Mouse (Mus musculus): Measurements from ENCODE around the gene 4930407I10Rik. TPM values are rescaled to one million over a fixed set of nuclear protein-coding genes. Genes with fewer than 3 reads are reported as not detected.

4930407I10Rik gene
- polyA plus RNA-seq, 1 experiment = not detected

- DNase-seq = peak; percentile 67 to 74
- peak; percentile 78 for TF ChIP-seq CTCF (IDR thresholded peaks at IDR 0.05; ENCODE audit: borderline replicate concordance, insufficient read depth, low read depth, low read length)
- TF ChIP-seq POLR2A (IDR thresholded peaks at IDR 0.05; ENCODE audit: borderline replicate concordance, insufficient read depth, low read length) = no peak
- WGBS = 10% methylated on average over 7 of the region's 7 CpGs
- no peak overlapping the region for H3K27ac ChIP-seq (ENCODE audit: insufficient read depth, low read length)
- peaks cover 3% of the 10 kb centered on the region; the same call in 1 of the 2 replicates for H3K27me3 ChIP-seq (ENCODE audit: control insufficient read depth, insufficient read depth, low read length)
- no peaks in the 10 kb centered on the region for H3K4me1 ChIP-seq (ENCODE audit: control insufficient read depth, insufficient read depth, low read length)
- no peak overlapping the region for H3K4me3 ChIP-seq (replicated peaks; ENCODE audit: insufficient read depth, low read depth, low read length)
Measured at GRCm38 (mm10) chr15:82065511-82065910, 6.6 kb downstream of the 4930407I10Rik start.

DNA sequence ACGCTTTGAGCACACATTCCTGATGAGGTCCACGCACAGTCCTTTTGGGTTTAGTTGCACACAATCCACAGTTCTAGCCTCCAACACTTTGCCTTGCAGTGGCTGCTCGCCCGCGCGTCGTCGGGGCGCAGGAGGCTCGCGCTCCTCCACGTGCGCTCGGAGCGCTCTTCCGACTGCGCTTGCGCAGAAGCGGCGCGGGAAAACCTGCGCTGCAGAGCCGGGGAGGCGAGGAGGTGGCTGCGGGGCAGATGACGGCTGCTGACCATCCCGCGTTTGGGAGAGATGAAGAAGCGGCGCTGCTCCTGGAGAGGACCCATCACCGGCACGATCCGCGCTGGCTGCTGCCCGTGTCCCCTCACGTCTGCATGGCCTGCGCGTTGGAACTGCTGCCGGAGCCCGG lies 10.9 kb downstream of the 4930407I10Rik start, which contains the start of gene Mei1:
Gene Mei1 (plus strand): TSS at position 99 of the 400 bp plus-strand sequence.
- no peak for TF ChIP-seq POLR2A (IDR thresholded peaks at IDR 0.05; ENCODE audit: borderline replicate concordance, insufficient read depth, low read length)
- no peak for TF ChIP-seq CTCF (IDR thresholded peaks at IDR 0.05; ENCODE audit: borderline replicate concordance, insufficient read depth, low read depth, low read length)
- no peak for DNase-seq
- Histone ChIP-seq H3K27me3 (ENCODE audit: control insufficient read depth, insufficient read depth, low read length) (peaks cover 3% of the 10 kb centered on the region; the same call in 1 of the 2 replicates), H3K4me3 (replicated peaks; ENCODE audit: insufficient read depth, low read depth, low read length) (peak within 1 kb of the TSS; percentile 9), H3K27ac (ENCODE audit: insufficient read depth, low read length) (no peak within 1 kb of the TSS), H3K4me1 (ENCODE audit: control insufficient read depth, insufficient read depth, low read length) (no peaks in the 10 kb centered on the region)
- 18% methylated on average over 40 of the region's 40 CpGs for WGBS

GRCm38 (mm10) chr15:82071816-82072469 lies 13.0 kb downstream of the 4930407I10Rik start:
- Histone ChIP-seq H3K4me1 (ENCODE audit: control insufficient read depth, insufficient read depth, low read length) (no peaks in the 10 kb centered on the region), H3K27ac (ENCODE audit: insufficient read depth, low read length) (no peak overlapping the region), H3K27me3 (ENCODE audit: control insufficient read depth, insufficient read depth, low read length) (peaks cover 3% of the 10 kb centered on the region; the same call in 1 of the 2 replicates), H3K4me3 (replicated peaks; ENCODE audit: insufficient read depth, low read depth, low read length) (no peak overlapping the region)
- no peak for DNase-seq
- TF ChIP-seq POLR2A (IDR thresholded peaks at IDR 0.05; ENCODE audit: borderline replicate concordance, insufficient read depth, low read length) (no peak), CTCF (IDR thresholded peaks at IDR 0.05; ENCODE audit: borderline replicate concordance, insufficient read depth, low read depth, low read length) (no peak)
- WGBS = 87% methylated on average over 26 of the region's 26 CpGs

GRCm38 (mm10) chr15:82073490-82073889 lies 14.5 kb downstream of the 4930407I10Rik start:
- no peak overlapping the region for H3K27ac ChIP-seq (ENCODE audit: insufficient read depth, low read length)
- H3K4me3 ChIP-seq (replicated peaks; ENCODE audit: insufficient read depth, low read depth, low read length) = no peak overlapping the region
- peaks cover 3% of the 10 kb centered on the region; the same call in 1 of the 2 replicates for H3K27me3 ChIP-seq (ENCODE audit: control insufficient read depth, insufficient read depth, low read length)
- H3K4me1 ChIP-seq (ENCODE audit: control insufficient read depth, insufficient read depth, low read length) = no peaks in the 10 kb centered on the region
- no peak for TF ChIP-seq CTCF (IDR thresholded peaks at IDR 0.05; ENCODE audit: borderline replicate concordance, insufficient read depth, low read depth, low read length)
- TF ChIP-seq POLR2A (IDR thresholded peaks at IDR 0.05; ENCODE audit: borderline replicate concordance, insufficient read depth, low read length) = no peak
- no peak for DNase-seq
- WGBS = 70% methylated on average over 7 of the region's 7 CpGs

DNA sequence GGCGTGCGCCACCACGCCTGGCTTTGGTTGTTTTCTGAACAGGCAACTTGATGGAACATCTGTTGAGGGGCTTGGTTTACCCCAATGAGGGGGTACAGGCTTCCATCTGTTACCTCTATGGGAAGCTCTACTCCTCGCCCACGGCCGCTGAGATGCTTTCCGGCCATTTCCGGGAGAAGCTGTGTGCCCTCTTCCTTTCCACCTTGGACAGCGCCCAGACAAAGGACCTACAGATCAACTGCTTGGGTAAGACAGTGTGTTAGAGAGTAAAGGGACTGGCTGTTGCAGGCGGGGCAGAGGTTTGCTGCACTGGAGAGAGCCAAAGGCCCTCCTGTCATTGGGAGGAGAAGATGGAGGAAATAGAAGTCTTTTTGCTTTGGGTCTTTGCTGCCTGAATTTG lies 20.9 kb downstream of the 4930407I10Rik start:
- TF ChIP-seq POLR2A (IDR thresholded peaks at IDR 0.05; ENCODE audit: borderline replicate concordance, insufficient read depth, low read length) (no peak), CTCF (IDR thresholded peaks at IDR 0.05; ENCODE audit: borderline replicate concordance, insufficient read depth, low read depth, low read length) (no peak)
- Histone ChIP-seq H3K4me3 (replicated peaks; ENCODE audit: insufficient read depth, low read depth, low read length) (no peak overlapping the region), H3K4me1 (ENCODE audit: control insufficient read depth, insufficient read depth, low read length) (peaks cover 10% of the 10 kb centered on the region), H3K27me3 (ENCODE audit: control insufficient read depth, insufficient read depth, low read length) (no peaks in the 10 kb centered on the region), H3K27ac (ENCODE audit: insufficient read depth, low read length) (no peak overlapping the region)
- DNase-seq = no peak
- 73% methylated on average over 10 of the region's 10 CpGs for WGBS

GRCm38 (mm10) chr15:82081161-82081560 lies 22.2 kb downstream of the 4930407I10Rik start:
- Histone ChIP-seq H3K4me1 (ENCODE audit: control insufficient read depth, insufficient read depth, low read length) (peaks cover 10% of the 10 kb centered on the region), H3K27ac (ENCODE audit: insufficient read depth, low read length) (no peak overlapping the region), H3K4me3 (replicated peaks; ENCODE audit: insufficient read depth, low read depth, low read length) (no peak overlapping the region), H3K27me3 (ENCODE audit: control insufficient read depth, insufficient read depth, low read length) (no peaks in the 10 kb centered on the region)
- peak; percentile 84 to 85 for DNase-seq
- TF ChIP-seq POLR2A (IDR thresholded peaks at IDR 0.05; ENCODE audit: borderline replicate concordance, insufficient read depth, low read length) (no peak), CTCF (IDR thresholded peaks at IDR 0.05; ENCODE audit: borderline replicate concordance, insufficient read depth, low read depth, low read length) (peak; percentile 95)
- WGBS = 11% methylated on average over 7 of the region's 7 CpGs

GRCm38 (mm10) chr15:82085606-82086005 lies 26.7 kb downstream of the 4930407I10Rik start:
- H3K4me1 ChIP-seq (ENCODE audit: control insufficient read depth, insufficient read depth, low read length) = peaks cover 10% of the 10 kb centered on the region
- H3K27me3 ChIP-seq (ENCODE audit: control insufficient read depth, insufficient read depth, low read length) = no peaks in the 10 kb centered on the region
- DNase-seq = no peak
- no peak overlapping the region for H3K4me3 ChIP-seq (replicated peaks; ENCODE audit: insufficient read depth, low read depth, low read length)
- 90% methylated on average over 9 of the region's 9 CpGs for WGBS
- TF ChIP-seq CTCF (IDR thresholded peaks at IDR 0.05; ENCODE audit: borderline replicate concordance, insufficient read depth, low read depth, low read length) (no peak), POLR2A (IDR thresholded peaks at IDR 0.05; ENCODE audit: borderline replicate concordance, insufficient read depth, low read length) (no peak)
- H3K27ac ChIP-seq (ENCODE audit: insufficient read depth, low read length) = no peak overlapping the region

- H3K27ac ChIP-seq (ENCODE audit: insufficient read depth, low read length) = no peak overlapping the region
- 71% methylated on average over 12 of the region's 12 CpGs for WGBS
- no peak for DNase-seq
Measured at GRCm38 (mm10) chr15:82086131-82086530, 27.2 kb downstream of the 4930407I10Rik start.

More at GRCm38 (mm10) chr15:82086131-82086530, 27.2 kb downstream of the 4930407I10Rik start:
- TF ChIP-seq POLR2A (IDR thresholded peaks at IDR 0.05; ENCODE audit: borderline replicate concordance, insufficient read depth, low read length) (no peak), CTCF (IDR thresholded peaks at IDR 0.05; ENCODE audit: borderline replicate concordance, insufficient read depth, low read depth, low read length) (no peak)
- Histone ChIP-seq H3K4me3 (replicated peaks; ENCODE audit: insufficient read depth, low read depth, low read length) (no peak overlapping the region), H3K4me1 (ENCODE audit: control insufficient read depth, insufficient read depth, low read length) (peaks cover 7% of the 10 kb centered on the region), H3K27me3 (ENCODE audit: control insufficient read depth, insufficient read depth, low read length) (no peaks in the 10 kb centered on the region)

Measured in cerebellum, adult 2 months (tissue).